Mouse (Mus musculus): ENCODE data around the gene Sav1. TPM values are rescaled to one million over a fixed set of nuclear protein-coding genes. Genes with fewer than 3 reads are reported as not detected.

Gene Sav1
- polyA plus RNA-seq, 1 experiment, result 45.0 TPM

GRCm38 (mm10) chr12:69977376-69977998, 9.3 kb downstream of the Sav1 start:
- no peaks in the 10 kb centered on the region; the same call in none of the 2 replicates for H3K4me1 ChIP-seq (ENCODE audit: control insufficient read depth, insufficient read depth, low read length)
- TF ChIP-seq POLR2A (IDR thresholded peaks at IDR 0.05; ENCODE audit: control insufficient read depth, low read depth, low read length) (no peak), CTCF (IDR thresholded peaks at IDR 0.05; ENCODE audit: control insufficient read depth, insufficient read depth, insufficient replicate concordance, low read depth, low read length) (no peak)
- H3K4me3 ChIP-seq (ENCODE audit: control insufficient read depth, low read depth, low read length), result no peak overlapping the region
- peaks cover 3% of the 10 kb centered on the region for H3K36me3 ChIP-seq (ENCODE audit: control insufficient read depth, insufficient read depth, low read length)
- H3K27ac ChIP-seq (ENCODE audit: control insufficient read depth, insufficient read depth, low read depth, low read length), result no peak overlapping the region
- H3K27me3 ChIP-seq (ENCODE audit: control insufficient read depth, insufficient read depth, low read length), result no peaks in the 10 kb centered on the region

GRCm38 (mm10) chr12:69976688-69977087, 10.1 kb downstream of the Sav1 start:
- Histone ChIP-seq H3K27ac (ENCODE audit: control insufficient read depth, insufficient read depth, low read depth, low read length) (no peak overlapping the region), H3K4me3 (ENCODE audit: control insufficient read depth, low read depth, low read length) (no peak overlapping the region), H3K36me3 (ENCODE audit: control insufficient read depth, insufficient read depth, low read length) (peaks cover 2% of the 10 kb centered on the region), H3K27me3 (ENCODE audit: control insufficient read depth, insufficient read depth, low read length) (no peaks in the 10 kb centered on the region), H3K4me1 (ENCODE audit: control insufficient read depth, insufficient read depth, low read length) (no peaks in the 10 kb centered on the region; the same call in none of the 2 replicates)
- TF ChIP-seq CTCF (IDR thresholded peaks at IDR 0.05; ENCODE audit: control insufficient read depth, insufficient read depth, insufficient replicate concordance, low read depth, low read length) (no peak), POLR2A (IDR thresholded peaks at IDR 0.05; ENCODE audit: control insufficient read depth, low read depth, low read length) (no peak)

- no peaks in the 10 kb centered on the region for H3K27me3 ChIP-seq (ENCODE audit: control insufficient read depth, insufficient read depth, low read length)
- TF ChIP-seq CTCF (IDR thresholded peaks at IDR 0.05; ENCODE audit: control insufficient read depth, insufficient read depth, insufficient replicate concordance, low read depth, low read length), result no peak
- H3K36me3 ChIP-seq (ENCODE audit: control insufficient read depth, insufficient read depth, low read length), result no peaks in the 10 kb centered on the region; the same call in none of the 2 replicates
- no peak overlapping the region for H3K4me3 ChIP-seq (ENCODE audit: control insufficient read depth, low read depth, low read length)
- H3K4me1 ChIP-seq (ENCODE audit: control insufficient read depth, insufficient read depth, low read length), result no peaks in the 10 kb centered on the region; the same call in 1 of the 2 replicates
- no peak overlapping the region for H3K27ac ChIP-seq (ENCODE audit: control insufficient read depth, insufficient read depth, low read depth, low read length)
Observed at GRCm38 (mm10) chr12:69973666-69974065, 13.1 kb downstream of the Sav1 start.

DNA sequence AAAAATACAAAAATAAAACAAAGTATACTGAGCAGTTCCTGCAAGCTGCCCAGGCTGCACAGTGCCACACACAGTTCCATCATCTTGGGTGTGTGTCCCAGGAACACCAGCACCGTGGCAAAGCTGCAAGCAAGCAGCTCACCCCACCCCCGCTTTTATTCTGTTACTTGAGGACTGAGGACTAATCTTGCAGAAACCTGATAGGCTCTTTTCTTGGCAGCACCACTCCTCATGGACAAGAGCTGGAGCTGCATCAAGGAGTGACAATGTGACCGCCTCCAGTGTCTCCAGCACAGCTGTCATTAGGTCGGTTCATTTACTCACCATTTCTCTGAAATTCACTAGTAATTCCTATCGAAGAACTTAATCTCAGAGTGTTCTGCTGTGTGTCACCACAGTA, 18.6 kb downstream of the Sav1 start:
- no peaks in the 10 kb centered on the region for H3K27me3 ChIP-seq (ENCODE audit: control insufficient read depth, insufficient read depth, low read length)
- H3K27ac ChIP-seq (ENCODE audit: control insufficient read depth, insufficient read depth, low read depth, low read length), result no peak overlapping the region
- no peak overlapping the region for H3K4me3 ChIP-seq (ENCODE audit: control insufficient read depth, low read depth, low read length)
- no peaks in the 10 kb centered on the region; the same call in 1 of the 2 replicates for H3K36me3 ChIP-seq (ENCODE audit: control insufficient read depth, insufficient read depth, low read length)
- H3K4me1 ChIP-seq (ENCODE audit: control insufficient read depth, insufficient read depth, low read length), result no peaks in the 10 kb centered on the region
- no peak for TF ChIP-seq POLR2A (IDR thresholded peaks at IDR 0.05; ENCODE audit: control insufficient read depth, low read depth, low read length)
- no peak for TF ChIP-seq CTCF (IDR thresholded peaks at IDR 0.05; ENCODE audit: control insufficient read depth, insufficient read depth, insufficient replicate concordance, low read depth, low read length)

GRCm38 (mm10) chr12:69967112-69967511, 19.7 kb downstream of the Sav1 start:
- TF ChIP-seq CTCF (IDR thresholded peaks at IDR 0.05; ENCODE audit: control insufficient read depth, insufficient read depth, insufficient replicate concordance, low read depth, low read length) (no peak), POLR2A (IDR thresholded peaks at IDR 0.05; ENCODE audit: control insufficient read depth, low read depth, low read length) (no peak)
- Histone ChIP-seq H3K27me3 (ENCODE audit: control insufficient read depth, insufficient read depth, low read length) (no peaks in the 10 kb centered on the region), H3K4me1 (ENCODE audit: control insufficient read depth, insufficient read depth, low read length) (no peaks in the 10 kb centered on the region), H3K36me3 (ENCODE audit: control insufficient read depth, insufficient read depth, low read length) (no peaks in the 10 kb centered on the region; the same call in 1 of the 2 replicates), H3K4me3 (ENCODE audit: control insufficient read depth, low read depth, low read length) (no peak overlapping the region), H3K27ac (ENCODE audit: control insufficient read depth, insufficient read depth, low read depth, low read length) (no peak overlapping the region)

DNA sequence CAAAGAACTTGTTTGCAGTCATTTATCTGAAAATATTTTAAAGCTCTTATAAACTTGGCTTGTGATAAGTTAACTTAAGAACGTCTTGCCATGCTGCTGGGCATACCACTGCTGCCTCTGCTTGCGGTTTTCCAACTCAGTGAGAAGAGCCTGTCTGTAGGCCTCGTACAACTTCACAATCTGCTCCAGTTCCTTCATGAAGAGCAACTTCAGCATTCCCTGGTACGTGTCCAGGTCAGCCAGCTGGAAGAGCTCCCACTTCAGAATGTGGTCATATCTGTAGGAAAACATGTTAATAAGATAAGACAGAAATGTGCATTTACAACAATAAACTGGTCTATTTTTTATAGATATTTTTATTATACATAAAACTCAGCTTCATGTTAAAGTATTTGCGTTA, 20.7 kb downstream of the Sav1 start:
- Histone ChIP-seq H3K4me1 (ENCODE audit: control insufficient read depth, insufficient read depth, low read length) (no peaks in the 10 kb centered on the region), H3K36me3 (ENCODE audit: control insufficient read depth, insufficient read depth, low read length) (no peaks in the 10 kb centered on the region; the same call in 1 of the 2 replicates), H3K27me3 (ENCODE audit: control insufficient read depth, insufficient read depth, low read length) (no peaks in the 10 kb centered on the region), H3K27ac (ENCODE audit: control insufficient read depth, insufficient read depth, low read depth, low read length) (no peak overlapping the region), H3K4me3 (ENCODE audit: control insufficient read depth, low read depth, low read length) (no peak overlapping the region)
- no peak for TF ChIP-seq POLR2A (IDR thresholded peaks at IDR 0.05; ENCODE audit: control insufficient read depth, low read depth, low read length)
- no peak for TF ChIP-seq CTCF (IDR thresholded peaks at IDR 0.05; ENCODE audit: control insufficient read depth, insufficient read depth, insufficient replicate concordance, low read depth, low read length)

- H3K36me3 ChIP-seq (ENCODE audit: control insufficient read depth, insufficient read depth, low read length), result no peaks in the 10 kb centered on the region; the same call in 1 of the 2 replicates
- H3K27me3 ChIP-seq (ENCODE audit: control insufficient read depth, insufficient read depth, low read length), result no peaks in the 10 kb centered on the region
- no peak overlapping the region for H3K27ac ChIP-seq (ENCODE audit: control insufficient read depth, insufficient read depth, low read depth, low read length)
- TF ChIP-seq POLR2A (IDR thresholded peaks at IDR 0.05; ENCODE audit: control insufficient read depth, low read depth, low read length) (no peak), CTCF (IDR thresholded peaks at IDR 0.05; ENCODE audit: control insufficient read depth, insufficient read depth, insufficient replicate concordance, low read depth, low read length) (no peak)
- no peak overlapping the region for H3K4me3 ChIP-seq (ENCODE audit: control insufficient read depth, low read depth, low read length)
- no peaks in the 10 kb centered on the region for H3K4me1 ChIP-seq (ENCODE audit: control insufficient read depth, insufficient read depth, low read length)
Observed at GRCm38 (mm10) chr12:69965644-69966043, 21.2 kb downstream of the Sav1 start.
